Mouse (Mus musculus): ENCODE measurements around the gene Rnf214. TPM values are rescaled to one million over a fixed set of nuclear protein-coding genes. Genes with fewer than 3 reads are reported as not detected.

The Rnf214 gene
- polyA plus RNA-seq, 1 experiment from 2014 or later, result 40.6 TPM

DNA sequence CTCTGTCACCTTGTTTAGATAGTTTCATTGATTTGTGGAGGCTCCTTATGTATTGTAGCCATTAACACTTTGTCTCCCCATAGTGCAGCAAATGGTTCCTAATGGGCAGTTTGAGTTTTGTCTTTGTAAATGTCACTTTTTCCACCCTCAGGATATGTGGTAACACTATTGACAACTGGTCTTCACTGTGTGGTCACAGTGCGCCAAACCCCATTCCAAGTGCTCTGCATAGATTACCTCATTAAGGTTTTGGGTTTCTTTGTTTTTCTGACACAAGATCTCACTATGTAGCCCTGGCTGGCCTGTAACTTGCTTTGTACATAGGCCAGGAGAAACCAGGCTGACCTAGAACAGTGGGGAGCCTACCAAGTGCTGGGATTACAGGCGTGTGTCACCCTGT is 73.8 kb downstream of the Rnf214 start:
- Histone ChIP-seq H3K9ac (no peak overlapping the region), H3K4me2 (no peak overlapping the region), H3K27me3 (replicated peaks) (no peaks in the 10 kb centered on the region), H3K27ac (no peak overlapping the region), H3K4me3 (replicated peaks) (no peak overlapping the region), H3K9me3 (0 out of 2 replicates have a peak, but pooled peaks cover 3% of the 10 kb centered on the region), H3K4me1 (no peaks in the 10 kb centered on the region), H3K36me3 (0 out of 2 replicates have a peak, but pooled peaks cover 3% of the 10 kb centered on the region)
- WGBS, result 95% methylated on average over 2 of the region's 2 CpGs
- ATAC-seq (ENCODE audit: insufficient read depth, low FRiP score, low read depth), result no peak

- ATAC-seq (ENCODE audit: insufficient read depth, low FRiP score, low read depth), result no peak
- no peak overlapping the region for H3K9ac ChIP-seq
Measured at GRCm38 (mm10) chr9:45829107-45829506, 77.6 kb downstream of the Rnf214 start.

DNA sequence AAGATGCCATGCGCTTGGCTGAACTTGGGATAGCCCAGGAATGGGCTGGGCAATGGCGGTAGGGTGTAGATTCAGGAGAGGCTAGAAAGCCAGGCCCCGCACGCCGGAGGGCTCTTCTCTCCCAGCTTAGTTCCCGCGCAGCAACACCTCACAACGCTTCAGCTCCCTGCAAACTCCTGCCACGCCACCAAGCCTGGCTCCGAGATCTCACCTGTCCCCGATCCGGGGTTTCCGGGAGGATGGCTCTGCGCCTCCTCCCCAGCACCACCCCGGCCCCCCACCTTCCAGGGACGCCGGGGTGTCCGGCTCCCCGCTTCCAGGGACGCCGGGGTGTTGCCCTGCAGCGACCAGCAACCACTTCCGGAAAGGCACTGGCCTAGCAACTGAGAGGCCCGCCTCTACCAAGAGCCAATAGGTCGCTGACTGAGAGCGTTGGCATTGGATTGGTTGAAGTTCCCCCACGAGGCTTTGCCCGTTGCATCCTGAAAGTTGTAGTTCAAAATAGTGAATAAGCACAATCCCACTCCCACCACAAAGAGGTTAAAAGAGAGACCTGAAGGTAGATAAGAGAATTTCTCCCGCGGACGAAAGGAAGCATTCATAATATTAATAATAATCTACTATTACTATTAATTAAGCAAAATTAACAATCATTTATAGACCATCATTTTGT is 78.3 kb downstream of the Rnf214 start, which contains the start of gene Cep164:
TSS of gene Cep164 (minus strand) at position 401 of the 673 bp plus-strand sequence.
- Histone ChIP-seq H3K27me3 (replicated peaks) (no peaks in the 10 kb centered on the region), H3K9me3 (0 out of 2 replicates have a peak, but pooled peaks cover 3% of the 10 kb centered on the region), H3K4me2 (peak within 1 kb of the TSS; percentile 77), H3K4me3 (replicated peaks) (peak within 1 kb of the TSS; percentile 93), H3K27ac (peak within 1 kb of the TSS; percentile 88), H3K4me1 (peaks cover 5% of the 10 kb centered on the region), H3K9ac (peak within 1 kb of the TSS; percentile 55), H3K36me3 (0 out of 2 replicates have a peak, but pooled peaks cover 3% of the 10 kb centered on the region)
- WGBS, result 1% methylated on average over 31 of the region's 31 CpGs
- ATAC-seq (ENCODE audit: insufficient read depth, low FRiP score, low read depth), result peak; percentile 96

More at GRCm38 (mm10) chr9:45829107-45829506, 77.6 kb downstream of the Rnf214 start:
- Histone ChIP-seq H3K9me3 (0 out of 2 replicates have a peak, but pooled peaks cover 3% of the 10 kb centered on the region), H3K4me2 (peak overlapping the region; percentile 77), H3K4me3 (replicated peaks) (peak overlapping the region; percentile 93), H3K27me3 (replicated peaks) (no peaks in the 10 kb centered on the region), H3K4me1 (peaks cover 5% of the 10 kb centered on the region), H3K36me3 (0 out of 2 replicates have a peak, but pooled peaks cover 3% of the 10 kb centered on the region), H3K27ac (no peak overlapping the region)
- 32% methylated on average over 10 of the region's 10 CpGs for WGBS

GRCm38 (mm10) chr9:45827663-45828290 is 78.9 kb downstream of the Rnf214 start:
- Histone ChIP-seq H3K4me1 (peaks cover 5% of the 10 kb centered on the region), H3K36me3 (peaks cover 3% of the 10 kb centered on the region; the same call in 1 of the 2 replicates), H3K9me3 (0 out of 2 replicates have a peak, but pooled peaks cover 3% of the 10 kb centered on the region), H3K27ac (peak overlapping the region; percentile 88), H3K4me2 (peak overlapping the region; percentile 77), H3K4me3 (replicated peaks) (peak overlapping the region; percentile 93), H3K9ac (peak overlapping the region; percentile 55), H3K27me3 (replicated peaks) (no peaks in the 10 kb centered on the region)
- ATAC-seq (ENCODE audit: insufficient read depth, low FRiP score, low read depth), result peak; percentile 30; the same call in 1 of the 2 replicates
- WGBS, result 6% methylated on average over 20 of the region's 23 CpGs

DNA sequence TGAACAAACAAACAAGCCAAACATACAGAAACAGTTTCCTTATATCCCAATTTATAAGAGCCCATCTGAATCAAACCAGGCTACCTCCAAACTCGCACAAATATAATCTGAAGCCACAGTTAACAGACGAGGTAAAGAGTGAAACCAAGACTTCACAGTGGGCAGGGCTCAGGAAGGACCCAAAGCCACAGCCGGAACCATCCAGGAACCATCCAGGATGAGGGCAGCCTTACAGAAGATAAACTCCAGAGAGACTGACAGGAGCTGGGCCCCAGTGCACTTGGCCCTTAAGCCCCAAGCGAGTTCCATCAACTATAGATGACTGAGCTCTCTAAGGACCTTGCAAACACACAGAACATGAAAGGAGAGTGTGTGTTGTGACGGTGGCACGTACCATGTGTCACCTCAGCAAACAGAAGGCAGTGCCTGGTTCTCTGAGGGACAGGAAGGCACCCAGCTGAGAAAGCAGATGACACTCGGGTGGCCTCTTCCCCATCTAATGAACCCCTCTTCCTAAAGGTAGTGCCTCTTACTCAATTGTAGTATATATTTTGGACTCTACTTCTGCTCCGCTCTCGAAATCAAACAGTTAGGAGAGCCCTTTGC is 88.2 kb downstream of the Rnf214 start:
- Histone ChIP-seq H3K4me3 (replicated peaks) (no peak overlapping the region), H3K9me3 (no peaks in the 10 kb centered on the region), H3K27me3 (replicated peaks) (no peaks in the 10 kb centered on the region), H3K27ac (no peak overlapping the region), H3K36me3 (peaks cover 6% of the 10 kb centered on the region; the same call in 1 of the 2 replicates), H3K4me1 (no peaks in the 10 kb centered on the region), H3K9ac (no peak overlapping the region), H3K4me2 (no peak overlapping the region)
- no peak for ATAC-seq (ENCODE audit: insufficient read depth, low FRiP score, low read depth)
- WGBS, result 81% methylated on average over 9 of the region's 9 CpGs

DNA sequence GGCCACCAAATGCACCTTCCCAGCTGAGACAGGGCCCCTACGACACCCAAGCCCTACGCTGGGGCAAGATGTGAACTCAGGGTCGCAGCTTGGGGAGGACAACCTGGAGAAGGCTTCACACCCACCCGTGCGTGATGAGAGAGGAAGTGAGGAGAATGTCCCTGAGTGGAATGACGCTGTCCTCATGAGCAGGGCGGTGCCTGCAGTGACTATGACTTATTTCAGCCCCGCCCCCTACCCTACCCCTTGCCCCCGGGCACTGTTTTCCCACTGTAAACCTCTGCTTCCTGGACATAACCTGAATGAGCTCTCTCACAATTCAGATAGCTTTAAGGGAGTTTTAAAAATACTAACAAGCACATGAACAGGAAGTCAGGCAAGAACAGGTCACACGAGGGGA is 91.2 kb downstream of the Rnf214 start:
- Histone ChIP-seq H3K4me3 (replicated peaks) (no peak overlapping the region), H3K27ac (no peak overlapping the region), H3K4me2 (no peak overlapping the region), H3K27me3 (replicated peaks) (no peaks in the 10 kb centered on the region), H3K4me1 (no peaks in the 10 kb centered on the region), H3K9me3 (no peaks in the 10 kb centered on the region), H3K36me3 (0 out of 2 replicates have a peak, but pooled peaks cover 4% of the 10 kb centered on the region), H3K9ac (no peak overlapping the region)
- ATAC-seq (ENCODE audit: insufficient read depth, low FRiP score, low read depth), result no peak
- 70% methylated on average over 10 of the region's 10 CpGs for WGBS

DNA sequence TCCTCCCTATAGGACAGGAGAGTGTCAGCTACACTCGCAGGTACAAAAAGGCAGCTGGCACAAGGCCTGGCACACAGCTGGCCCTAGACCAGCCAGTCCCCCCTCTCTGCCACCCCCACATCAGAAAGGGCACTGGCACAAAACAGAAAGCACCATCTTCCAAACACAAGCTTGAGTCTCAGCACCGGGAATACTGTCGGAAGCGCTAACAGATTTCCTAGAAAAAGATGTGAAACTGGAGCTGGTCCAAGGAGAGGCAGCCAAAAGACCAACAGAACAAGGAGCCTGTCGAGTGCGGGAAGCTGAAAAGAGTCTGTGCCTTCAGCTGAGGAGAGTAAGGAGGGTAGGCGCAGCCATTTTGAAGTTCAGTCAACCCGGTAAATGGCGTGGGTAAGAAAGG is 91.6 kb downstream of the Rnf214 start:
- H3K27ac ChIP-seq, result no peak overlapping the region
- H3K4me1 ChIP-seq, result no peaks in the 10 kb centered on the region
- no peak overlapping the region for H3K4me3 ChIP-seq (replicated peaks)
- H3K9ac ChIP-seq, result no peak overlapping the region
- 72% methylated on average over 9 of the region's 9 CpGs for WGBS
- no peak overlapping the region for H3K4me2 ChIP-seq
- 0 out of 2 replicates have a peak, but pooled peaks cover 4% of the 10 kb centered on the region for H3K36me3 ChIP-seq
- ATAC-seq (ENCODE audit: insufficient read depth, low FRiP score, low read depth), result no peak
- no peaks in the 10 kb centered on the region for H3K9me3 ChIP-seq
- no peaks in the 10 kb centered on the region for H3K27me3 ChIP-seq (replicated peaks)

Small RNA genes within 50 kb of the gene (microRNA-seq; reads per million reads assigned to microRNA genes)
- gene Mir7087, result not detected

Other genes starting within 250 kb of the Rnf214 start
- 24.7 and 25.6 TPM in 2 replicates for gene Cep164, start 78.2 kb downstream of the Rnf214 start, polyA plus RNA-seq (2015; fragmentation: Nextera tagmentation; extraction: Ambion mirVana)
- 28.3 and 28.5 TPM in 2 replicates for gene Bace1, start 68.3 kb downstream of the Rnf214 start, polyA plus RNA-seq (2015; fragmentation: Nextera tagmentation; extraction: Ambion mirVana)
- 19.2 and 21.0 TPM in 2 replicates for gene Pcsk7, start 414 bp downstream of the Rnf214 start, polyA plus RNA-seq (2015; fragmentation: Nextera tagmentation; extraction: Ambion mirVana)
- gene Tagln, start 29.1 kb upstream of the Rnf214 start, polyA plus RNA-seq (2015; fragmentation: Nextera tagmentation; extraction: Ambion mirVana), result 380 and 441 TPM in 2 replicates
- gene Sidt2, start 48.3 kb upstream of the Rnf214 start, polyA plus RNA-seq (2015; fragmentation: Nextera tagmentation; extraction: Ambion mirVana), result 43.8 and 47.9 TPM in 2 replicates
- 144 and 148 TPM in 2 replicates for gene Pafah1b2, start 105.8 kb upstream of the Rnf214 start, polyA plus RNA-seq (2015; fragmentation: Nextera tagmentation; extraction: Ambion mirVana)
- 11.5 and 15.3 TPM in 2 replicates for gene Sik3, start 105.9 kb upstream of the Rnf214 start, polyA plus RNA-seq (2015; fragmentation: Nextera tagmentation; extraction: Ambion mirVana)